Mouse (Mus musculus): ENCODE data around the gene Shroom4. TPM values are rescaled to one million over a fixed set of nuclear protein-coding genes. Genes with fewer than 3 reads are reported as not detected.

Gene Shroom4
- polyA plus RNA-seq, 1 experiment, result 2.1 TPM

DNA sequence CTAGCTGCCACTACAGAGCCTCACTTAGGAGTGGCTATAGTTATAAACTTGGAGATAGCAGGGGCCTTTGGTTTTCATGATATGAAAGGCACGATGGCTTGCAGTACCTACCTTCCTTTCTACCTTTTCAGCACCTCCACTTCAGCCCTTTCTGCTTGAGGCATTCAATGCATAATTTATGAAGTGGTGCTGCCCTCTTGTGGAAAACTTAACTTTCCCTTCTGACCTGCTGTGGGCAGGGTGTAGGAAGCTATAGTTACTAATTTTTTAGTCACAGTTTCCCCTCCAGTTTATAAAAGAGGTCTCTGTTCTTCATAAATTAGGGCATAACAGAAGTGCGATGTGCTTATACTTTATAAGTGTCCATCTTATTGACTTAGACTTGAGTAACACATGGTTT is 123.3 kb downstream of the Shroom4 start:
- no peak for TF ChIP-seq POLR2A (IDR thresholded peaks at IDR 0.05; ENCODE audit: borderline replicate concordance, control insufficient read depth, low read depth, low read length)
- no peak for TF ChIP-seq CTCF (IDR thresholded peaks at IDR 0.05; ENCODE audit: control insufficient read depth, insufficient read depth, low read length)
- Histone ChIP-seq H3K4me1 (ENCODE audit: control insufficient read depth, insufficient read depth, low read length) (no peaks in the 10 kb centered on the region), H3K4me3 (replicated peaks; ENCODE audit: control insufficient read depth, low read depth, low read length) (no peak overlapping the region), H3K27ac (ENCODE audit: control insufficient read depth, insufficient read depth, low read depth, low read length, poor library complexity) (no peak overlapping the region)
- 49% methylated on average over 2 of the region's 2 CpGs for WGBS

- H3K4me1 ChIP-seq (ENCODE audit: control insufficient read depth, insufficient read depth, low read length), result no peaks in the 10 kb centered on the region
- H3K4me3 ChIP-seq (replicated peaks; ENCODE audit: control insufficient read depth, low read depth, low read length), result no peak overlapping the region
- TF ChIP-seq CTCF (IDR thresholded peaks at IDR 0.05; ENCODE audit: control insufficient read depth, insufficient read depth, low read length), result no peak
- TF ChIP-seq POLR2A (IDR thresholded peaks at IDR 0.05; ENCODE audit: borderline replicate concordance, control insufficient read depth, low read depth, low read length), result no peak
- H3K27ac ChIP-seq (ENCODE audit: control insufficient read depth, insufficient read depth, low read depth, low read length, poor library complexity), result no peak overlapping the region
- 80% methylated on average over 2 of the region's 2 CpGs for WGBS
Measured at GRCm38 (mm10) chrX:6536636-6537035, 137.0 kb downstream of the Shroom4 start.

DNA sequence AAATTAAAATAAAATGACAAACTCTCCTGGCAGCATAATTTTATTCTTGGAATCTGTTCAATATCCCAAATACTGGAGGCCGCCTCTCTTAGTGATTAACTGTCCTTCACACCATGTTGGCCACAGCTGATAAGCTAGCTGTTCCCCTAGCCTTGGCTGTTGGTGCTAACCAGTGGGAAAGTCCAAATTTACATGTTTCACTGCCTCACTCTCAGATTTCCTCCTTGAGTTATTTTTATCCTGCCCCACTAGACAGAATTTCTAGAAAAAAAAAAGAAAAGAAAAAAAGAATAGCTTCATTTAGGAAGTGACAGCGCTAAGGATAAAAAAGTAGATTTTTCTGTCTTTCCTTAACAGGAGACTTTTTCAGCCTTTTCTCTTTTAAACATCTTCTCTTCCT is 138.0 kb downstream of the Shroom4 start:
- no peak for TF ChIP-seq POLR2A (IDR thresholded peaks at IDR 0.05; ENCODE audit: borderline replicate concordance, control insufficient read depth, low read depth, low read length)
- TF ChIP-seq CTCF (IDR thresholded peaks at IDR 0.05; ENCODE audit: control insufficient read depth, insufficient read depth, low read length), result no peak
- 45% methylated on average over 2 of the region's 2 CpGs for WGBS
- H3K4me1 ChIP-seq (ENCODE audit: control insufficient read depth, insufficient read depth, low read length), result no peaks in the 10 kb centered on the region
- no peak overlapping the region for H3K27ac ChIP-seq (ENCODE audit: control insufficient read depth, insufficient read depth, low read depth, low read length, poor library complexity)
- no peak overlapping the region for H3K4me3 ChIP-seq (replicated peaks; ENCODE audit: control insufficient read depth, low read depth, low read length)

DNA sequence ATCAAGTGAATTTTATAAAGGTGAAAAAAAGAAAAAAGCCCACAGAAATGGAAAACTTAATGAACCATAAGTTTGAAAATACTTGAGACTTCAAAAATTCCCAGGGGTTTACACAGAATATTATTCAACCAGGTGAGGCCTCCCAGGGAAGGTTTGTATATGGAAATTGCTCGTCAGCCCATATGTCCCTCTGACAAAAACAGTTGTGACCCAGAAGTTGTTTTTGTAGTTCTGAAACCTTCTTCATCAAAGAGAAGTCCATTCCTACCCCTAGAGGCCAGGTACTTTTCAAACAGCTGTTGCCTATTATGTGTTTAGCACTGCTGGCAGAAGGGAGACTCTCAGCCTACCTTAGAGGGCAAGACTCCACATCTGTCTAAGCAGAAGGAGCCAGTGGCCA is 165.4 kb downstream of the Shroom4 start:
- Histone ChIP-seq H3K4me1 (ENCODE audit: control insufficient read depth, insufficient read depth, low read length) (no peaks in the 10 kb centered on the region), H3K27ac (ENCODE audit: control insufficient read depth, insufficient read depth, low read depth, low read length, poor library complexity) (no peak overlapping the region), H3K4me3 (replicated peaks; ENCODE audit: control insufficient read depth, low read depth, low read length) (no peak overlapping the region)
- TF ChIP-seq POLR2A (IDR thresholded peaks at IDR 0.05; ENCODE audit: borderline replicate concordance, control insufficient read depth, low read depth, low read length) (no peak), CTCF (IDR thresholded peaks at IDR 0.05; ENCODE audit: control insufficient read depth, insufficient read depth, low read length) (no peak)
- WGBS, result 63% methylated on average over 1 of the region's 1 CpGs

DNA sequence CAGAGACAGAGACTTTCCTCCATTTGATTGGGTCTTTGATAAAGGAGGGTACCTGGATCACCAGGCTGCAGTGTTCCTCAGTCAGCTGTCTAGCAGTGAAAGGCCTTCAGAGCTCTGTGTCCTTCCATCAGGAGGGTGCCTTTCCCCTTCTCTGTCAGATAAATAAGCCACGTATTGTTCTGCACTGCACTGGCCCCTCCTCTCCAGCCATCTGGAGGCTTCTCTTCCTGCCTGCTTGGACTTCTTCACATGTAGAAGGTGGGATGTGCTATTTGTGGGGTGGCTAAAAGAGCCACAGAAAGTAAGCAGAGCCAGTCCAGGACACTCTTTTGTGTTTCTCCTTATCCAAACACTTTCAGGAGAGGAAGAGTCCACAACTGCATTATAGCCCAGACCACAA is 174.9 kb downstream of the Shroom4 start:
- no peak for TF ChIP-seq CTCF (IDR thresholded peaks at IDR 0.05; ENCODE audit: control insufficient read depth, insufficient read depth, low read length)
- no peak for TF ChIP-seq POLR2A (IDR thresholded peaks at IDR 0.05; ENCODE audit: borderline replicate concordance, control insufficient read depth, low read depth, low read length)
- Histone ChIP-seq H3K4me1 (ENCODE audit: control insufficient read depth, insufficient read depth, low read length) (no peaks in the 10 kb centered on the region), H3K27ac (ENCODE audit: control insufficient read depth, insufficient read depth, low read depth, low read length, poor library complexity) (no peak overlapping the region), H3K4me3 (replicated peaks; ENCODE audit: control insufficient read depth, low read depth, low read length) (no peak overlapping the region)
- 47% methylated on average over 1 of the region's 1 CpGs for WGBS

- Histone ChIP-seq H3K27ac (ENCODE audit: control insufficient read depth, insufficient read depth, low read depth, low read length, poor library complexity) (no peak overlapping the region), H3K4me1 (ENCODE audit: control insufficient read depth, insufficient read depth, low read length) (no peaks in the 10 kb centered on the region), H3K4me3 (replicated peaks; ENCODE audit: control insufficient read depth, low read depth, low read length) (no peak overlapping the region)
- 20% methylated on average over 7 of the region's 7 CpGs for WGBS
- TF ChIP-seq POLR2A (IDR thresholded peaks at IDR 0.05; ENCODE audit: borderline replicate concordance, control insufficient read depth, low read depth, low read length) (no peak), CTCF (IDR thresholded peaks at IDR 0.05; ENCODE audit: control insufficient read depth, insufficient read depth, low read length) (no peak)
Measured at GRCm38 (mm10) chrX:6577001-6577400, 177.3 kb downstream of the Shroom4 start.

DNA sequence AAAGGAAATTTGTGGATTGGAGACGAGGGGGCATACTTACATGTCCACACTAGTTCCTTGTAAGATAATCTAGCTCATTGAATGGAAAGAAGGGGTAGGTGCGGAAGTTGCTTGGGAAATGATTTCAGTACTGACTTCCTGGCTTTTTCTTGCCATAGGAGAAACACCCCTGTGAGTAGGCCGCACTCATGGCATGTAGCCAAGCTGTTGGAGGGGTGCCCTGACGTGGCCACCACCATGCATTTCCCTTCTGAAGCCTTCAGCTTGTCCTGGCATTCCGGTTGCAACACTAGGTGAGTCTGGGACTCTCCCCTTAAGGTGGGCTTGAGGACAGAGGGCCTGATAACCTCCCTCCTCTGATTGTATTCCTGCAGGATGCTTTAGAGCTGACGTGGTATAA is 181.0 kb downstream of the Shroom4 start:
- TF ChIP-seq CTCF (IDR thresholded peaks at IDR 0.05; ENCODE audit: control insufficient read depth, insufficient read depth, low read length), result no peak
- TF ChIP-seq POLR2A (IDR thresholded peaks at IDR 0.05; ENCODE audit: borderline replicate concordance, control insufficient read depth, low read depth, low read length), result no peak
- H3K4me1 ChIP-seq (ENCODE audit: control insufficient read depth, insufficient read depth, low read length), result no peaks in the 10 kb centered on the region
- no peak overlapping the region for H3K27ac ChIP-seq (ENCODE audit: control insufficient read depth, insufficient read depth, low read depth, low read length, poor library complexity)
- 61% methylated on average over 6 of the region's 6 CpGs for WGBS
- H3K4me3 ChIP-seq (replicated peaks; ENCODE audit: control insufficient read depth, low read depth, low read length), result no peak overlapping the region

- no peak overlapping the region for H3K27ac ChIP-seq (ENCODE audit: control insufficient read depth, insufficient read depth, low read depth, low read length, poor library complexity)
- WGBS, result 7% methylated on average over 1 of the region's 1 CpGs
- no peaks in the 10 kb centered on the region for H3K4me1 ChIP-seq (ENCODE audit: control insufficient read depth, insufficient read depth, low read length)
- no peak overlapping the region for H3K4me3 ChIP-seq (replicated peaks; ENCODE audit: control insufficient read depth, low read depth, low read length)
- TF ChIP-seq CTCF (IDR thresholded peaks at IDR 0.05; ENCODE audit: control insufficient read depth, insufficient read depth, low read length) (no peak), POLR2A (IDR thresholded peaks at IDR 0.05; ENCODE audit: borderline replicate concordance, control insufficient read depth, low read depth, low read length) (no peak)
Measured at GRCm38 (mm10) chrX:6581181-6581580, 181.5 kb downstream of the Shroom4 start.

DNA sequence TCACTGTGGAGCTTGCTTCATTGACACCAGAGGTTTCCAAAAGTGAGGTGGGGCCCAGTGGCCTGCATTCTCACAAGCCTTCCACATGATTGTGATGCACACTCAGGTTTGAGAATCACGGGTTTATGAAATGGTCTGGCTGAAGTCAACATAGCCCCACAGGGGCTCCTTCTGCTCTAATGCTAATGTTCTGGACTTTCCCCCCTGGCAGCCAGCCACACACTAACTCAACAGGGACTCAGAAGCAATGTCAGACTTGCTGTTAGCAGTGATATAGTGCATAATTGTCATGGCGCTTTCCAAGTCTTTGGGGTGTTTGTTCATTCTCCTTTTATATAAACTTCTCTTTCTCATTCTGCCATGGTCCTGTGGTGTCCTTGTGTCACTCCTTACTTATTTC is 183.0 kb downstream of the Shroom4 start:
- 81% methylated on average over 2 of the region's 2 CpGs for WGBS
- H3K27ac ChIP-seq (ENCODE audit: control insufficient read depth, insufficient read depth, low read depth, low read length, poor library complexity), result no peak overlapping the region
- H3K4me3 ChIP-seq (replicated peaks; ENCODE audit: control insufficient read depth, low read depth, low read length), result no peak overlapping the region
- TF ChIP-seq POLR2A (IDR thresholded peaks at IDR 0.05; ENCODE audit: borderline replicate concordance, control insufficient read depth, low read depth, low read length) (no peak), CTCF (IDR thresholded peaks at IDR 0.05; ENCODE audit: control insufficient read depth, insufficient read depth, low read length) (no peak)
- no peaks in the 10 kb centered on the region for H3K4me1 ChIP-seq (ENCODE audit: control insufficient read depth, insufficient read depth, low read length)

All from bone marrow, adult 2 months (tissue).